Mouse (Mus musculus) lung, adult 2 months (tissue): Measurements from ENCODE around the gene Pakap. TPM values are rescaled to one million over a fixed set of nuclear protein-coding genes. Genes with fewer than 3 reads are reported as not detected.

Experiments used
- DNase-seq: peaks from one replicate; pipeline ENCODE4 v3.0.0; 2022
- H3K4me1 ChIP-seq: fragments of 200-500 bp; 2 replicates; pipeline ENCODE4 v1.6.1; 2011; ENCODE audit warnings: low read length; ENCODE audit not compliant: control insufficient read depth, insufficient read depth
- H3K4me3 ChIP-seq: fragments of 200-500 bp; replicated peaks from 2 replicates; pipeline ENCODE3; 2011; ENCODE audit warnings: low read depth, mild to moderate bottlenecking, control low read depth, low read length; ENCODE audit errors: extremely low read depth
- CTCF ChIP-seq: fragments of 200-500 bp; IDR thresholded peaks from 2 replicates; pipeline ENCODE4 v1.5.1; 2011; ENCODE audit warnings: mild to moderate bottlenecking, low read length, control low read depth; ENCODE audit not compliant: insufficient read depth
- POLR2A ChIP-seq: fragments of 200-500 bp; IDR thresholded peaks from 2 replicates; pipeline ENCODE4 v1.6.1; 2011; ENCODE audit warnings: low read depth, mild to moderate bottlenecking, control low read depth, low read length, borderline replicate concordance; ENCODE audit errors: extremely low read depth
- WGBS: fragments of 180-500 bp; shearing (Covaris S2); methylation state at CpG from one replicate; pipeline ENCODE4 v1.1.7; 2018; 5-methylcytosine and 5-hydroxymethylcytosine counted together
- polyA plus RNA-seq: library from polyadenylated mRNA; depleted of rRNA; stranded (reverse); fragments of >200 nt; gene quantifications from 2 replicates; pipeline ENCODE4 v1.2.3, GENCODE M21; 2012

The Pakap gene
- polyA plus RNA-seq, 1 experiment = 2.7 TPM

- 51% methylated on average over 1 of the region's 1 CpGs for WGBS
- H3K4me1 ChIP-seq = no peaks in the 10 kb centered on the region
- TF ChIP-seq CTCF (no peak), POLR2A (no peak)
- H3K4me3 ChIP-seq = no peak overlapping the region
- no peak for DNase-seq
Observed at GRCm38 (mm10) chr4:57655966-57656365, 88.0 kb downstream of the Pakap start.

- TF ChIP-seq POLR2A = no peak
- no peak for TF ChIP-seq CTCF
- Histone ChIP-seq H3K4me3 (no peak overlapping the region), H3K4me1 (no peaks in the 10 kb centered on the region)
- 83% methylated on average over 12 of the region's 12 CpGs for WGBS
- DNase-seq = no peak
Observed at GRCm38 (mm10) chr4:57656388-57656787, 88.4 kb downstream of the Pakap start.

GRCm38 (mm10) chr4:57656861-57657260 lies 88.9 kb downstream of the Pakap start:
- no peak for DNase-seq
- 93% methylated on average over 3 of the region's 3 CpGs for WGBS
- Histone ChIP-seq H3K4me3 (no peak overlapping the region), H3K4me1 (no peaks in the 10 kb centered on the region)
- no peak for TF ChIP-seq CTCF
- no peak for TF ChIP-seq POLR2A

DNA sequence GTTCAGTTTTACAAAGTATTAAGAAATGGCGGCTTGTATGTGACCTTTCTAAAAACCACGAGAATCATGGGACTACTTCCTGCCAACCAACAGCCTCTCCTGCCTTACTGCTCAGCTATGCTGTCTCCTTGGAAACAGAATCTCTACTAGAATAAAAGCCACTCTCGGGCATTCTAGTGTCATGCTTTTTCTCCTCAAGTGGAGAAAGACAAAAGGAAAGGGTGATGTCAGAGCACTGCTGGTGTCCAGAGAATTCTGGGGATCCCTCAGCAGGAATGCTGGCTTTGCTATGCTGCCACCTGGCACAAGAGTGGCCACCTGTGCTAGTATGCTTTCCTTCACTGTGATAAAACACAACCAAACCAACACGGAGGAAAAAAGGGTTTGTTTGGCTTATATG lies 92.5 kb downstream of the Pakap start:
- TF ChIP-seq CTCF (no peak), POLR2A (no peak)
- WGBS = 30% methylated on average over 4 of the region's 4 CpGs
- DNase-seq = no peak
- no peaks in the 10 kb centered on the region for H3K4me1 ChIP-seq
- H3K4me3 ChIP-seq = no peak overlapping the region

DNA sequence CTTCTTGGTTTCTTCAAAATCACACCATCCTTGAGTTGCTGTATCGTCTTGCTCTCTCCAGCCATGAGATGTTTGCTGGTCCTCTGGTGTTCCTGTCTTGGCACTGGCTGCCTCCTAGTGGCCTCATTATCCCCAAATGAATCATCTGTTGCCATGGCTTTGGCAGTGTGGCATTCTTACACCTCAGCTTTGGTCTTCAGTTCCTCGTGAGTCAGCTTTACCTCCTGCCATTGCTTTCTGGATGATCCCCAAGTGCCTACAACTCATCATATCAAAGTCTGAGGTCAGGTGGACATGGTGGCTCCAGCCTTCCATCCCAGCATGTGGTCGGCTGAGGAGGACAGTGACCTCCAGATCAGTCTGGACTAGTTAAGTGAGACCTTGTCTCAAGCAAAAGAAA lies 98.1 kb downstream of the Pakap start:
- no peak for TF ChIP-seq CTCF
- TF ChIP-seq POLR2A = no peak
- 66% methylated on average over 3 of the region's 3 CpGs for WGBS
- H3K4me1 ChIP-seq = no peaks in the 10 kb centered on the region
- DNase-seq = no peak
- H3K4me3 ChIP-seq = no peak overlapping the region

- TF ChIP-seq CTCF (no peak), POLR2A (no peak)
- H3K4me1 ChIP-seq = peaks cover 13% of the 10 kb centered on the region
- no peak for DNase-seq
- WGBS = 55% methylated on average over 7 of the region's 7 CpGs
- no peak overlapping the region for H3K4me3 ChIP-seq
Observed at GRCm38 (mm10) chr4:57670813-57671469, 103.0 kb downstream of the Pakap start.

DNA sequence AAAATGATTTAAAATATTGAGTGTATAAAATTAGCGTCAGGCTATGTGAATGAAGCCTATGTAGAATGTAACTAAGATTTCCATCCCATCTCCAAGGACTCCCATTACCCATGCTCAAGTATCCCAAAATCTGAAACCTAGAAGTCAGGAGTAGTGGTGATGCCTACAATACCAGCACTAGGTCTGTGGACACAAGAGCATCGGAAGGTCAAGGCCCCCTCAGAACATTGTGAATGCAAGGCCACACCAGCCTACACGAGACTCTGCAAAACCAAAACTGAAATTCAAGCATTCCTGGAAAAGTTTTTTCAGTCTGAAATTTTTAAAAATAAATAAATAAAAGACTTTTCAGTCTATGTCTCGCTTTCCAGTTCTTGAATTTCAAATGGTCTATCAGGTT lies 104.6 kb downstream of the Pakap start:
- no peak for DNase-seq
- no peak for TF ChIP-seq CTCF
- TF ChIP-seq POLR2A = no peak
- Histone ChIP-seq H3K4me3 (no peak overlapping the region), H3K4me1 (peaks cover 15% of the 10 kb centered on the region)
- 76% methylated on average over 4 of the region's 4 CpGs for WGBS

GRCm38 (mm10) chr4:57672996-57673906 lies 105.3 kb downstream of the Pakap start:
- 11% methylated on average over 12 of the region's 12 CpGs for WGBS
- Histone ChIP-seq H3K4me1 (peaks cover 19% of the 10 kb centered on the region), H3K4me3 (no peak overlapping the region)
- TF ChIP-seq CTCF (peak; percentile 98), POLR2A (no peak)
- peak; percentile 86 for DNase-seq

DNA sequence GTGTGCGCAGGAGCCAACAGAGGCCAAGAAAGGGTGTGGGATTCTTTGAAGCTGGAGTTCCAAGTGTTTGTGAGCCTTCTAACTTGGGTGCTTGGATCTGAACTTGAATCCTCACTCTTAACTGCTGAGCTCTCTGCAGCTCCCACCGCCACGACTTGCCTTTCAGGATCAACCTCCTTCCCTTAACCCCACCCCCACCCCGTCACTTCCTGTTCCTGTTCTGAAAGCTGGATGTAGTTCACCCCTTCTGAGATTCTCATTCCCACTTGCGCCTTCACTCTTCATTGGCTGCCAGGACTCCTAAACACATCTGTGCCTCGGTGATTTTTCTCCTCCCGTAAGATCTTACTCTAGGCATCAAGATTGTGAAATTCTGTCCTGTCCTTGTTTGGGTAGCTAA lies 106.4 kb downstream of the Pakap start:
- 47% methylated on average over 7 of the region's 7 CpGs for WGBS
- peaks cover 25% of the 10 kb centered on the region for H3K4me1 ChIP-seq
- no peak for TF ChIP-seq CTCF
- TF ChIP-seq POLR2A = no peak
- no peak overlapping the region for H3K4me3 ChIP-seq
- DNase-seq = no peak

DNA sequence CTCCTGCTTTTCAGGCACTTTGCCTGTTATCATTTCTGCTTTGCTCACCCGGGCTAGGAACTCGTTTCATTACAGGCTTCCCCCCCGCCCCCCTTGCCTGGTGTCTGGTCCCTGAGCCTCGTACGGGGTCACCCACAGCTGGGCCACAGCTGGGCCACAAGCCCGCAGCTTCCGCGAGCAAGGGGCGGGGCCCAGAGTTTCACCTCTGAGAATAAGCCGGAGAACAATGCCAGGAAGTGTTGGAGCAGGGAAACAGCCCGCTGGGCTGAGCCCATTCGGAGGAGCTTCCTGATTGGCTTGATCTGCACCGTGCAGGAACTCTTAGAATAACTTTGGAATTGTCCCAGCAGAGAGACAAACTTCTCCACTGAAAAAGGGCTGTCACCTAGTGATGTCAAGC lies 107.4 kb downstream of the Pakap start:
- 2% methylated on average over 13 of the region's 13 CpGs for WGBS
- Histone ChIP-seq H3K4me1 (peaks cover 30% of the 10 kb centered on the region), H3K4me3 (no peak overlapping the region)
- TF ChIP-seq CTCF = no peak
- TF ChIP-seq POLR2A = no peak
- DNase-seq = peak; percentile 69
